Mouse (Mus musculus): Measurements from ENCODE around the gene Scel. TPM values are rescaled to one million over a fixed set of nuclear protein-coding genes. Genes with fewer than 3 reads are reported as not detected.

The Scel gene
- polyA plus RNA-seq, 1 experiment from 2014 or later: 2.5 TPM

- Histone ChIP-seq H3K9me3 (no peaks in the 10 kb centered on the region), H3K36me3 (no peaks in the 10 kb centered on the region), H3K9ac (no peak overlapping the region), H3K4me1 (no peaks in the 10 kb centered on the region), H3K27me3 (peaks cover 10% of the 10 kb centered on the region), H3K4me3 (no peak overlapping the region), H3K27ac (no peak overlapping the region), H3K4me2 (no peak overlapping the region)
- 84% methylated on average over 3 of the region's 3 CpGs for WGBS
- ATAC-seq (ENCODE audit: insufficient number of reproducible peaks, insufficient read depth, low FRiP score, low TSS enrichment, low read depth): no peak
Observed at GRCm38 (mm10) chr14:103643933-103644332, 130.8 kb downstream of the Scel start.

DNA sequence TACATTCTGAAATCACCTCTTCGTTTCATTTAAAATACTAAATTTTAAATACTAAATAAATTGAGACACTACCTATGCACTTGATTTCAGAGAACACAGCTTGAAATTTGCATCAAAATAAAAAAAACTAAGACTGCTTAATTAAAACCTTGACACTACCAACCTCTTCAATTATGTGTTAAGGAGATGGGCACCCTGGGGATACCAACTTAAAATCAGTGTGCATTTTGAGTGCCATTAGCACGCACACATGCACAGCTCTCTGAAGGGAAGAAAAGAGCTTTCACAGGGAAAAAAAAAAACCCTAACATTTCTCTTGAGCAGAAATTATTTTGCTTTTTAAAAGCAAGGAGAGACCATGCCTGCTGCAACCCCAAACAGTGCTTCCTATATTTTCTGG is 134.8 kb downstream of the Scel start:
- no peak overlapping the region for H3K9ac ChIP-seq
- peaks cover 46% of the 10 kb centered on the region for H3K27me3 ChIP-seq
- ATAC-seq (ENCODE audit: insufficient number of reproducible peaks, insufficient read depth, low FRiP score, low TSS enrichment, low read depth): no peak
- no peak overlapping the region for H3K4me3 ChIP-seq
- WGBS: 65% methylated on average over 2 of the region's 2 CpGs
- H3K27ac ChIP-seq: no peak overlapping the region
- 0 out of 2 replicates have a peak, but pooled peaks cover 6% of the 10 kb centered on the region for H3K4me1 ChIP-seq
- no peak overlapping the region for H3K4me2 ChIP-seq
- no peaks in the 10 kb centered on the region for H3K36me3 ChIP-seq
- no peaks in the 10 kb centered on the region for H3K9me3 ChIP-seq

DNA sequence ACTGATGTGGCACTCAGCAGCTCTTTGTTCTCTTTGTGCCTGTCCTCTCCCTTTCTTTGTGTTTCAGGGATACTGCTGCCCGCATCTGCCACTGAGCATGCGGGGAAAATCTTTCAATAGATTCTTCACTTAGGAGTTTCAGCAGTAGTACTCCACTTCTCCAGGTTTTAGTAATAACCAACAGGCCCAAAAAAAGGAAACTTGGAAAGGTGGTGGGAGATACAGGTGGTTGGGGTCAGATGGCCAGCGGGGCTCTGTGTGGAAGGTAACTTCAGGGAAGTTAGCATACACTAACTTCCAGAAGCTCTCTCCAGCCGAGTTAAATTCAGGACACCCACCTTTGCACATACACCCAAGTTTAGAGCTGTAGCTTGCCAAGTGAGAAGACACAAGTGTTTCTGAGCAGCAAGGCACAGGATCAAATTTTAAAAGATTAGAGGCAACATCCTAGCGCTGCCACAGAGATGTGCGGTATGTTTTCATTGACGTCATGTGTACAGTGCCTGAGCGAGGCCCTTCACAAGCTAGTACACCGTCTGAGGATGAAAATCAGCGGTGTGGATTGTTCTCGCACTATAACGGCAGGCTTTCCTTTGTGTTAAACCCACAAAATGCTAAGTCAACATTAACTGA is 135.6 kb downstream of the Scel start:
- H3K36me3 ChIP-seq: no peaks in the 10 kb centered on the region
- H3K9me3 ChIP-seq: no peaks in the 10 kb centered on the region
- H3K27me3 ChIP-seq: peaks cover 46% of the 10 kb centered on the region
- H3K4me2 ChIP-seq: no peak overlapping the region
- ATAC-seq (ENCODE audit: insufficient number of reproducible peaks, insufficient read depth, low FRiP score, low TSS enrichment, low read depth): no peak
- 0 out of 2 replicates have a peak, but pooled peaks cover 6% of the 10 kb centered on the region for H3K4me1 ChIP-seq
- no peak overlapping the region for H3K4me3 ChIP-seq
- no peak overlapping the region for H3K27ac ChIP-seq
- WGBS: 39% methylated on average over 12 of the region's 12 CpGs
- H3K9ac ChIP-seq: no peak overlapping the region

DNA sequence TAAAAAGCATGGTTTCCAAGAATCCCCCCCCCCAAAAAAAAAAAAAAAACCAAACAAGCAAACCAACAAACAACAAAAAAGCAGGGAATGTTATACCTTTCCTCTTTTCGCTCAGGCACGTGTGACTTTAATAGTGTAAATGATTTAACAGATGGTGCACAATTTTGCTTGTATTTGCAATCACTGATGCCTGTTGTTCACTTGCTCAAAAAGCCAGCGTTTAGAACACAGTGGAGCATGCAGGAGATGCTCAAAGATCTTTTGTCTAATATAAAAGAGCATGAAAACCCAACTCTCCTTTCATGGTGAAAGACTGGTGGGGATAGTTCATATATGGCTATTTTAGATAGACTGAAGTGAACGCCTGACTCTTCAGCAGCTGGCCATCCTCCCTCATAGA is 136.2 kb downstream of the Scel start:
- H3K4me2 ChIP-seq: peak overlapping the region; percentile 99; the same call in 1 of the 2 replicates
- H3K4me3 ChIP-seq: no peak overlapping the region
- 58% methylated on average over 4 of the region's 4 CpGs for WGBS
- H3K27me3 ChIP-seq: peaks cover 46% of the 10 kb centered on the region
- 0 out of 2 replicates have a peak, but pooled peaks cover 6% of the 10 kb centered on the region for H3K4me1 ChIP-seq
- H3K9me3 ChIP-seq: no peaks in the 10 kb centered on the region
- no peak overlapping the region for H3K27ac ChIP-seq
- ATAC-seq (ENCODE audit: insufficient number of reproducible peaks, insufficient read depth, low FRiP score, low TSS enrichment, low read depth): no peak
- no peaks in the 10 kb centered on the region for H3K36me3 ChIP-seq
- H3K9ac ChIP-seq: no peak overlapping the region

DNA sequence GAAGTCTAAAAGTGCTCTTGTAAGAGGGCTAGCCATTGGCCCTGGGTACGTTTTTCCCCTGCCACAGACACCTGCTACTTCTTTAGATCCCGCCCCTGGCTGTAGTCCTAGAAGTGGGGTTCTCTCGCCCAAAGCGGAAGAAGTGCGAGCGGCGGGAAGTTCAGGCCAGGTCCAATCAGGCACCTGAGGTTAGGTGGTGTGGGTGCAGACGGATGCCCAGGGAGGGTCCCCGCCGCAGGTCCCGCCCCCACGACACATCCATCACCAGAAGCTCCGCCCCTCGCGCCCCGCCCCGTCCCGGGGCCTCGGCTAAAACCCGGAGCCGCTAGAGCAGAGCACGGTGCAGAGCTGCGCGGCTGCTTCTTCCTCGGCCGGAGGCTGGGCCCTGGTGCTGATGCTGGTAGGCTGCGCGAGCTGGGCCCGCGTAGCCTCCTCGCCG is 136.8 kb downstream of the Scel start, which contains the start of gene Slain1:
Slain1 (plus strand) TSS at position 333 of the 439 bp plus-strand sequence.
- no peaks in the 10 kb centered on the region for H3K36me3 ChIP-seq
- peak; percentile 93 for ATAC-seq (ENCODE audit: insufficient number of reproducible peaks, insufficient read depth, low FRiP score, low TSS enrichment, low read depth)
- no peaks in the 10 kb centered on the region for H3K9me3 ChIP-seq
- peak within 1 kb of the TSS; percentile 62; the same call in 1 of the 2 replicates for H3K27ac ChIP-seq
- H3K4me3 ChIP-seq: peak within 1 kb of the TSS; percentile 77
- H3K27me3 ChIP-seq: peaks cover 46% of the 10 kb centered on the region
- H3K4me2 ChIP-seq: peak within 1 kb of the TSS; percentile 99
- 1% methylated on average over 32 of the region's 32 CpGs for whole genome bisulfite sequencing
- H3K4me1 ChIP-seq: 0 out of 2 replicates have a peak, but pooled peaks cover 6% of the 10 kb centered on the region
- peak within 1 kb of the TSS; percentile 73 for H3K9ac ChIP-seq

DNA sequence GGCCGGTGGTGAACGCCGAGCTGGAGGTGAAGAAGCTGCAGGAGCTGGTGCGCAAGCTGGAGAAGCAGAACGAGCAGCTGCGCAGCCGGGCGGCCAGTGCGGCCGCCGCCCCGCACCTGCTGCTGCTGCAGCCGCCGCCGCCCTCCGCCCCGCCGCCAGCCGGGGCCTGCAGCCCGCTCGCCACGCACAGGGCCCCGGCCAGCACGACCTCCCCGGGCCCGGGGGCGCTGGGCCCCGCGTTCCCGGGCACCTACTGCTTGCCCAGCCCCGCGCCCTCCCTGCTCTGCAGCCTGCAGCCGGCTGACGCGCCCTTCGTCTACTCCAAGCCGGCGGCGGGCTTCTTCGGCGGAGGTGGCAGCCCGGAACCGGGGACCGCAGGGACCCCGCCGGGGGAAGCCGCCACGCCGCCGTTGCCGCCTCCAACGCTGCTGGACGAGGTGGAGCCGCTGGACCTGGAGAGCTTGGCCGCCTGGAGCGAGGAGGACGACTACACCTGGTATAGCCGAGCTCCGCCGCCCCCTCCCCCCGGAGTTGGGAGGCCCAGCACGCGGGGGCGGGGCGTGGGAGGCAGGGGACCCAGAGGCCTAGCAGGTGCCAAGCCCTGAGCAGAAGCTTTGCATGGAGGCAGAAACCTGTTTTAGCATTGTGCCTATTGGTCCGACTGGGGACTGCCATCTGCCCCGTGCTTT is 137.4 kb downstream of the Scel start:
- WGBS: under 1% methylated on average over 53 of the region's 67 CpGs

DNA sequence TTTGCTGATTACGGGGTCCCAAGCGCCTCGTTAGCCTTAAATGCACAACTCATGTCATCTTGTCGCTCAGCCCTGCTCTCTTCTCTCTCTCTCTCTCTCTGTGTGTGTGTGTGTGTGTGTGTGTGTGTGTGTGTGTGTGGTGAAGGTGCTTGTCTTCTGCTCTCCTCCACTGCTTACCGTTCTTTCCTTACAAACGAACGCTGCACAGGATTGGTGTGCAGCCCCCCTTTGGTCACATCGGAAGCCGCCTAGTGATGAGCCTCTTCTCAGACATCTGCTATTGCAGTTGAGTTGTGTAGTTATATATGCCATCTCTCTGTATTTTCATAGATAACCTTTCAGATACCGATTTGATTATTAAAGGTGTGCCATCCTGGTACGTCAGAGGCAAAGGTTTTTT is 138.0 kb downstream of the Scel start:
- H3K4me3 ChIP-seq: peak overlapping the region; percentile 77
- no peak; the same call in 1 of the 2 replicates for ATAC-seq (ENCODE audit: insufficient number of reproducible peaks, insufficient read depth, low FRiP score, low TSS enrichment, low read depth)
- H3K4me1 ChIP-seq: 0 out of 2 replicates have a peak, but pooled peaks cover 6% of the 10 kb centered on the region
- H3K4me2 ChIP-seq: peak overlapping the region; percentile 99
- no peaks in the 10 kb centered on the region for H3K36me3 ChIP-seq
- WGBS: 5% methylated on average over 11 of the region's 11 CpGs
- H3K27ac ChIP-seq: no peak overlapping the region
- no peaks in the 10 kb centered on the region for H3K9me3 ChIP-seq
- H3K27me3 ChIP-seq: peaks cover 46% of the 10 kb centered on the region
- peak overlapping the region; percentile 73 for H3K9ac ChIP-seq

More for the DNA sequence above, 137.4 kb downstream of the Scel start:
- 0 out of 2 replicates have a peak, but pooled peaks cover 6% of the 10 kb centered on the region for H3K4me1 ChIP-seq
- H3K4me3 ChIP-seq: peak overlapping the region; percentile 77
- ATAC-seq (ENCODE audit: insufficient number of reproducible peaks, insufficient read depth, low FRiP score, low TSS enrichment, low read depth): peak; percentile 70
- H3K4me2 ChIP-seq: peak overlapping the region; percentile 99
- peak overlapping the region; percentile 62; the same call in 1 of the 2 replicates for H3K27ac ChIP-seq
- peak overlapping the region; percentile 73 for H3K9ac ChIP-seq
- no peaks in the 10 kb centered on the region for H3K36me3 ChIP-seq
- peaks cover 46% of the 10 kb centered on the region for H3K27me3 ChIP-seq
- H3K9me3 ChIP-seq: no peaks in the 10 kb centered on the region

DNA sequence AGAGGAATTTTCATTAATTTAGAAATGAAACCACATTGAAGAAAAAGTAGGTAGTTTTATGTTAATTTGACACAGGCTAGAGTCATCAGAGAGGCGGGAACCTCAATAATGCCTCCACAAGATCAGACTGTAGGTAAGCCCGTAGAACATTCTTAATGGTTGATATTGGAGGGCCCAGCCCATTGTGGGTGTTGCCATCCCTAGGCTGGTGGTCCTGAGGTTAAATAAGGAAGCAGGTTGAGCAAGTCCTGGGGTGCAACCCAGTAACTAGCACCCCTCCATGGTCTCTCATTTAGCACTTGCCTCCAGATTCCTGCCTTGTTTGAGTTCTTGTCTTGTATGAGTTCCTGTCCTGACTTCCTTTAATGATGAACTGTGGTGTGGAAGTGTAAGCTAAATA is 138.4 kb downstream of the Scel start:
- Histone ChIP-seq H3K27ac (no peak overlapping the region), H3K9me3 (no peaks in the 10 kb centered on the region), H3K4me2 (peak overlapping the region; percentile 99), H3K4me1 (0 out of 2 replicates have a peak, but pooled peaks cover 6% of the 10 kb centered on the region), H3K36me3 (no peaks in the 10 kb centered on the region), H3K4me3 (peak overlapping the region; percentile 77), H3K27me3 (peaks cover 46% of the 10 kb centered on the region), H3K9ac (no peak overlapping the region)
- no peak for ATAC-seq (ENCODE audit: insufficient number of reproducible peaks, insufficient read depth, low FRiP score, low TSS enrichment, low read depth)
- WGBS: 68% methylated on average over 2 of the region's 2 CpGs

- Histone ChIP-seq H3K36me3 (no peaks in the 10 kb centered on the region), H3K4me2 (no peak overlapping the region), H3K9me3 (no peaks in the 10 kb centered on the region), H3K4me1 (0 out of 2 replicates have a peak, but pooled peaks cover 6% of the 10 kb centered on the region), H3K9ac (no peak overlapping the region), H3K4me3 (no peak overlapping the region), H3K27me3 (peaks cover 46% of the 10 kb centered on the region), H3K27ac (no peak overlapping the region)
- WGBS: 86% methylated on average over 5 of the region's 5 CpGs
- ATAC-seq (ENCODE audit: insufficient number of reproducible peaks, insufficient read depth, low FRiP score, low TSS enrichment, low read depth): no peak
Observed at GRCm38 (mm10) chr14:103652524-103652923, 139.4 kb downstream of the Scel start.

- H3K36me3 ChIP-seq: no peaks in the 10 kb centered on the region
- H3K27ac ChIP-seq: no peak overlapping the region
- peaks cover 37% of the 10 kb centered on the region for H3K27me3 ChIP-seq
- no peaks in the 10 kb centered on the region for H3K9me3 ChIP-seq
- ATAC-seq (ENCODE audit: insufficient number of reproducible peaks, insufficient read depth, low FRiP score, low TSS enrichment, low read depth): no peak
- WGBS: 64% methylated on average over 5 of the region's 5 CpGs
- no peak overlapping the region for H3K9ac ChIP-seq
- H3K4me3 ChIP-seq: no peak overlapping the region
- H3K4me2 ChIP-seq: no peak overlapping the region
- 0 out of 2 replicates have a peak, but pooled peaks cover 6% of the 10 kb centered on the region for H3K4me1 ChIP-seq
Observed at GRCm38 (mm10) chr14:103653800-103654199, 140.7 kb downstream of the Scel start.

DNA sequence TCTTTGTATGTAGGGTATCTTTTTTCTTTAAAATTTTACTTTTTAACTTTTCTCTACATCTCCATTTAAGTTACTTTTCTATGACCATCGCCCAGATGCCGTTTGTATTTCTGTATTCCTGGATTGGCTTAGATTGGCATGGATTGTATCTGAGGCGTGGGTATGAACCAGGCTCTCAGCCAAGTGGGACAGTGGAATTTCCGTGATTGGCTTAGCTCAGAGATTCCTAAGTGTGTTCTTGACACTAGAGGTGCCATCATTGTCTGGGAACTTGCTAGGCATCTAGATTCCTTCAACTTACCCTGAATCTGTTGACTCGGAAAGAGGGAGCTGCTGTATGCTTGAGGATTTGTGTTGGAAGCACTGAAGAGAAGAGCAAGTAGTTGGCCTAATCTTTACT is 142.3 kb downstream of the Scel start:
- H3K4me1 ChIP-seq: 0 out of 2 replicates have a peak, but pooled peaks cover 6% of the 10 kb centered on the region
- no peak for ATAC-seq (ENCODE audit: insufficient number of reproducible peaks, insufficient read depth, low FRiP score, low TSS enrichment, low read depth)
- WGBS: 75% methylated on average over 5 of the region's 5 CpGs

More for the DNA sequence above, 142.3 kb downstream of the Scel start:
- Histone ChIP-seq H3K36me3 (no peaks in the 10 kb centered on the region), H3K4me2 (no peak overlapping the region), H3K9me3 (no peaks in the 10 kb centered on the region), H3K4me3 (no peak overlapping the region), H3K27ac (no peak overlapping the region), H3K9ac (no peak overlapping the region), H3K27me3 (peaks cover 21% of the 10 kb centered on the region)

Data from embryonic facial prominence, embryonic 13.5 days (tissue).